Mouse (Mus musculus) liver, adult 2 months (tissue): ENCODE results near the gene Acads. TPM values are rescaled to one million over a fixed set of nuclear protein-coding genes. Genes with fewer than 3 reads are reported as not detected.
"Not testable (repeated sequence)": the region's sequence is repeated elsewhere in the genome, so short reads cannot be mapped to it uniquely, and the experiment has no call there.

Source experiments
- DNase-seq: peaks from one replicate; pipeline ENCODE4 v3.0.0-alpha.2; 2011; ENCODE audit warnings: low read depth, low spot score; ENCODE audit errors: extremely low read depth
- H3K27ac ChIP-seq: fragments of 200-500 bp; replicated peaks from 2 replicates; pipeline ENCODE4 v1.5.1; 2012; ENCODE audit warnings: low read depth, mild to moderate bottlenecking, control low read depth, inconsistent platforms, low read length; ENCODE audit not compliant: insufficient read depth
- H3K27me3 ChIP-seq: fragments of 200-500 bp; 2 replicates; pipeline ENCODE4 v1.6.1; 2012; ENCODE audit warnings: mild to moderate bottlenecking, moderate library complexity, low read length, inconsistent platforms; ENCODE audit not compliant: control insufficient read depth, insufficient read depth
- H3K36me3 ChIP-seq: fragments of 200-500 bp; 2 replicates; pipeline ENCODE4 v1.6.1; 2012; ENCODE audit warnings: low read length, inconsistent platforms; ENCODE audit not compliant: control insufficient read depth, insufficient read depth
- H3K4me1 ChIP-seq: fragments of 200-500 bp; 2 replicates; pipeline ENCODE4 v1.6.1; 2011; ENCODE audit warnings: low read length; ENCODE audit not compliant: control insufficient read depth, insufficient read depth
- H3K4me3 ChIP-seq: fragments of 200-500 bp; 2 replicates; pipeline ENCODE4 v1.5.1; 2011; ENCODE audit warnings: low read depth, mild to moderate bottlenecking, control low read depth, low read length, moderate library complexity; ENCODE audit not compliant: insufficient read depth
- H3K79me2 ChIP-seq: fragments of 200-500 bp; 2 replicates; pipeline ENCODE4 v1.6.1; 2012; ENCODE audit warnings: inconsistent platforms, mild to moderate bottlenecking, low read length, moderate library complexity; ENCODE audit not compliant: control insufficient read depth, insufficient read depth
- H3K9ac ChIP-seq: fragments of 200-500 bp; 2 replicates; pipeline ENCODE4 v1.6.1; 2012; ENCODE audit warnings: low read depth, mild to moderate bottlenecking, control low read depth, inconsistent platforms, low read length
- CTCF ChIP-seq: fragments of 200-500 bp; IDR thresholded peaks from 2 replicates; pipeline ENCODE4 v1.5.1; 2011; ENCODE audit warnings: low read depth, low read length, control low read depth
- POLR2A ChIP-seq: fragments of 200-500 bp; IDR thresholded peaks from 2 replicates; pipeline ENCODE4 v1.6.1; 2011; ENCODE audit warnings: low read length, control low read depth; ENCODE audit not compliant: insufficient read depth; ENCODE audit errors: extremely low read depth
- WGBS: fragments of 180-500 bp; shearing (Covaris S2); methylation state at CpG from one replicate; pipeline ENCODE4 v1.1.7; 2018; 5-methylcytosine and 5-hydroxymethylcytosine counted together
- polyA plus RNA-seq: library from polyadenylated mRNA; depleted of rRNA; stranded (reverse); fragments of >200 nt; gene quantifications from 2 replicates; pipeline ENCODE4 v1.2.3, GENCODE M21; 2012
- total RNA-seq: library from RNA; depleted of rRNA; stranded (reverse); fragments of >200 nt; gene quantifications from 2 replicates; pipeline ENCODE4 v1.2.3, GENCODE M21; 2014

The Acads gene
- total and polyA plus RNA-seq, 2 experiments, result 140 to 255 TPM

DNA sequence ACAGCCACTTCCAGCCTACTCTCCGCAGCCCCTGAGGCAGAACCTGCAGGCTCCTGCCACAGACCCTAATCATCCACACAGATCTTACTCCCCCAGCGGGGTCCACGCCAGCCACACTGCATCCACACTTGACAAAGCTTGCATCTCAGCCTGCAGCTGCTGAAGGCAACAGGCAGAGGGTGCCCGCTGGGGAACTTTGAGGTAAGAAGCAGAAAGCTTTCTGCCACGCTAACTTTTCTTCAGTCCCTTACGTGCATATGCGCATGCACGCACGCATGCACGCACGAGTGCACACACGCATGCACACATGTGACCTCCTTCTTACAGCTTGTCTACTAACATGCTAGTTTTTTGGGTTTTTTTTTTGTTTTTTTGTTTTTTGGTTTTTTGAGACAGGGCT is 5.9 kb downstream of the Acads start:
- Histone ChIP-seq H3K79me2 (peaks cover 3% of the 10 kb centered on the region; the same call in 1 of the 2 replicates), H3K27me3 (no peaks in the 10 kb centered on the region), H3K4me3 (no peak overlapping the region), H3K36me3 (peaks cover 6% of the 10 kb centered on the region; the same call in 1 of the 2 replicates), H3K27ac (no peak overlapping the region), H3K9ac (no peak overlapping the region), H3K4me1 (peaks cover 11% of the 10 kb centered on the region)
- TF ChIP-seq POLR2A (no peak), CTCF (no peak)
- 98% methylated on average over 12 of the region's 12 CpGs for WGBS
- no peak for DNase-seq

GRCm38 (mm10) chr5:115111156-115111555 is 8.0 kb downstream of the Acads start:
- peaks cover 8% of the 10 kb centered on the region; the same call in 1 of the 2 replicates for H3K36me3 ChIP-seq
- no peak for TF ChIP-seq CTCF
- no peak for TF ChIP-seq POLR2A
- no peak overlapping the region for H3K9ac ChIP-seq
- 77% methylated on average over 8 of the region's 8 CpGs for WGBS
- no peaks in the 10 kb centered on the region for H3K27me3 ChIP-seq
- H3K4me3 ChIP-seq, result no peak overlapping the region
- H3K27ac ChIP-seq, result no peak overlapping the region
- H3K79me2 ChIP-seq, result no peaks in the 10 kb centered on the region
- DNase-seq, result no peak
- peaks cover 5% of the 10 kb centered on the region for H3K4me1 ChIP-seq

GRCm38 (mm10) chr5:115103253-115103652 is 15.9 kb downstream of the Acads start:
- not testable (repeated sequence) for H3K4me3 ChIP-seq, DNase-seq, H3K36me3 ChIP-seq, H3K9ac ChIP-seq, H3K79me2 ChIP-seq, H3K27ac ChIP-seq, H3K27me3 ChIP-seq
- 98% methylated on average over 23 of the region's 23 CpGs for WGBS
- H3K4me1 ChIP-seq, result peaks cover 29% of the 10 kb centered on the region

DNA sequence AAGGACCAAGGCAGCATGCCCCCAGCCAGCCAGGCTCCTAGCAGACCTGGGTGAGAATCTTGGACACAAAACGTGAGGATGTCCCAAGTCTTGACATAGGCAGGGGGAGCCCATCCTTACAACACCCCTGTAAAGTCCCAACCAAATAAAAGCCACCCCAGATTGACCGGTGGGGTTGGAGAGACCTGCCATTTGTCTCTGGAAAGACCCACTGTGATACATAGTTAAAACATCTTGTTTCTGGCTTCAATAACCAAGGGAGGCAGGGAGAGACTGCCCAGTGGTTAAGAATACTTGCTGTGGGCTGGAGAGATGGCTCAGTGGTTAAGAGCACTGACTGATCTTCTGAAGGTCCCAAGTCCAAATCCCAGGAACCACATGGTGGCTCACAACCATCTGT is 16.9 kb downstream of the Acads start:
- Histone ChIP-seq H3K36me3 (peaks cover 4% of the 10 kb centered on the region; the same call in 1 of the 2 replicates), H3K9ac (no peak overlapping the region), H3K4me1 (peaks cover 29% of the 10 kb centered on the region), H3K27me3 (no peaks in the 10 kb centered on the region), H3K79me2 (no peaks in the 10 kb centered on the region), H3K4me3 (no peak overlapping the region), H3K27ac (no peak overlapping the region)
- peak; percentile 19 for DNase-seq
- TF ChIP-seq CTCF (no peak), POLR2A (no peak)
- WGBS, result 92% methylated on average over 2 of the region's 2 CpGs

DNA sequence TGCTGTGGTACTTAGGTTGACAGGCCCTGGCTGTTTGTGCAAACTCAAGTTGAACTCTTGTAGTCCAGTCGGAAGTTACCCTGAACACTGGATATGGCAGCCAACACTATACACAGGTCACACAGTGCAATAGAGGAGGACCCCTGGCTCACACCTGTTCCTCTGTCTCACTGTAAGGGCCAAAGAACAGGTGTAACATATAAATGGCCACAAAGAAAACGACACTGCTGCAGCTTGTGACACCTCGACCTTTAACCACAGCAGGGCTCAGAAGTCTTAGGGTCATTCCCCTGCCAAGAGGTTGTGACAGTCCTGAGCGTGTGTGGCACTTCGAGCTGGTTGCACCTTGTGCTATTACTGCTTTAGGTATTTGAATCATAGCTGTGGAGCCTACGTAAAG is 18.7 kb downstream of the Acads start:
- Histone ChIP-seq H3K79me2 (no peaks in the 10 kb centered on the region), H3K4me1 (peaks cover 29% of the 10 kb centered on the region), H3K9ac (no peak overlapping the region), H3K4me3 (no peak overlapping the region), H3K27ac (peak overlapping the region; percentile 78), H3K27me3 (no peaks in the 10 kb centered on the region), H3K36me3 (peaks cover 4% of the 10 kb centered on the region; the same call in 1 of the 2 replicates)
- DNase-seq, result peak; percentile 91
- 25% methylated on average over 6 of the region's 6 CpGs for WGBS
- TF ChIP-seq CTCF (no peak), POLR2A (no peak)

- no peaks in the 10 kb centered on the region for H3K79me2 ChIP-seq
- WGBS, result 26% methylated on average over 9 of the region's 9 CpGs
- H3K27ac ChIP-seq, result peak overlapping the region; percentile 78
- H3K27me3 ChIP-seq, result no peaks in the 10 kb centered on the region
- no peak overlapping the region for H3K4me3 ChIP-seq
- TF ChIP-seq CTCF (no peak), POLR2A (no peak)
- peak; percentile 63 for DNase-seq
- peaks cover 6% of the 10 kb centered on the region; the same call in 1 of the 2 replicates for H3K36me3 ChIP-seq
- peaks cover 29% of the 10 kb centered on the region for H3K4me1 ChIP-seq
- H3K9ac ChIP-seq, result peak overlapping the region; percentile 19
These were observed 19.2 kb downstream of the Acads start for GRCm38 (mm10) chr5:115099991-115100390.
